Mouse (Mus musculus) kidney, adult 2 months (tissue): ENCODE data around the gene Rarb.

Experiments used
- CTCF ChIP-seq: fragments of 200-500 bp; conservative IDR thresholded peaks from 2 replicates; pipeline ENCODE4 v1.5.1; 2011; ENCODE audit warnings: low read depth, mild to moderate bottlenecking, control low read depth, low read length, moderate library complexity, mixed read lengths; ENCODE audit not compliant: insufficient read depth, insufficient read length
- POLR2A ChIP-seq: fragments of 200-500 bp; IDR thresholded peaks from one replicate; pipeline ENCODE4 v1.6.1; 2011; ENCODE audit warnings: low read depth, low read length, control low read depth

- TF ChIP-seq CTCF (no peak), POLR2A (no peak)
Measured at GRCm38 (mm10) chr14:16559294-16560217, 259.4 kb downstream of the Rarb start.
